Mouse (Mus musculus) testis, adult 2 months (tissue): ENCODE results near the gene Apoa4. TPM values are rescaled to one million over a fixed set of nuclear protein-coding genes. Genes with fewer than 3 reads are reported as not detected.

ENCODE experiments used
- H3K27ac ChIP-seq: fragments of 200-500 bp; 2 replicates; pipeline ENCODE4 v1.5.1; 2012; ENCODE audit warnings: low read depth, low read length; ENCODE audit not compliant: control insufficient read depth, insufficient read depth
- H3K27me3 ChIP-seq: fragments of 200-500 bp; 2 replicates; pipeline ENCODE4 v1.6.1; 2012; ENCODE audit warnings: mild to moderate bottlenecking, low read length, moderate library complexity; ENCODE audit not compliant: control insufficient read depth, insufficient read depth
- H3K36me3 ChIP-seq: fragments of 200-500 bp; 2 replicates; pipeline ENCODE4 v1.6.1; 2012; ENCODE audit warnings: mild to moderate bottlenecking, low read length; ENCODE audit not compliant: control insufficient read depth, insufficient read depth
- H3K4me1 ChIP-seq: fragments of 200-500 bp; 2 replicates; pipeline ENCODE4 v1.6.1; 2012; ENCODE audit warnings: low read length; ENCODE audit not compliant: control insufficient read depth, insufficient read depth
- H3K4me3 ChIP-seq: fragments of 200-500 bp; 2 replicates; pipeline ENCODE4 v1.5.1; 2012; ENCODE audit warnings: low read depth, mild to moderate bottlenecking, low read length, moderate library complexity, mixed read lengths; ENCODE audit not compliant: control insufficient read depth
- CTCF ChIP-seq: fragments of 200-500 bp; IDR thresholded peaks from 2 replicates; pipeline ENCODE4 v1.5.1; 2012; ENCODE audit warnings: low read depth, mild to moderate bottlenecking, inconsistent platforms, low read length, moderate library complexity; ENCODE audit not compliant: control insufficient read depth, insufficient read depth, insufficient replicate concordance
- POLR2A ChIP-seq: fragments of 200-500 bp; IDR thresholded peaks from 2 replicates; pipeline ENCODE4 v1.6.1; 2012; ENCODE audit warnings: low read depth, mild to moderate bottlenecking, inconsistent platforms, low read length, moderate library complexity; ENCODE audit not compliant: control insufficient read depth
- polyA plus RNA-seq: library from polyadenylated mRNA; depleted of rRNA; stranded (reverse); fragments of >200 nt; gene quantifications from 2 replicates; pipeline ENCODE4 v1.2.3, GENCODE M21; 2012

The Apoa4 gene
- polyA plus RNA-seq, 1 experiment = 0.15 TPM

GRCm38 (mm10) chr9:46261131-46261530, 20.6 kb downstream of the Apoa4 start:
- no peaks in the 10 kb centered on the region for H3K27me3 ChIP-seq
- no peaks in the 10 kb centered on the region for H3K4me1 ChIP-seq
- TF ChIP-seq CTCF (no peak), POLR2A (no peak)
- H3K4me3 ChIP-seq = no peak overlapping the region
- H3K36me3 ChIP-seq = no peaks in the 10 kb centered on the region
- no peak overlapping the region for H3K27ac ChIP-seq

- H3K36me3 ChIP-seq = no peaks in the 10 kb centered on the region
- no peak within 1 kb of the TSS for H3K27ac ChIP-seq
- no peak within 1 kb of the TSS for H3K4me3 ChIP-seq
- no peaks in the 10 kb centered on the region for H3K27me3 ChIP-seq
- H3K4me1 ChIP-seq = peaks cover 2% of the 10 kb centered on the region; the same call in 1 of the 2 replicates
- TF ChIP-seq POLR2A (no peak), CTCF (no peak)
Measured at GRCm38 (mm10) chr9:46268343-46268873, 27.9 kb downstream of the Apoa4 start, which contains the start of gene Apoa5. Gene Apoa5 (plus strand): TSS chr9:46268633.

- Histone ChIP-seq H3K27me3 (no peaks in the 10 kb centered on the region), H3K27ac (no peak overlapping the region), H3K4me1 (peaks cover 5% of the 10 kb centered on the region), H3K36me3 (no peaks in the 10 kb centered on the region), H3K4me3 (no peak overlapping the region)
- TF ChIP-seq POLR2A (no peak), CTCF (no peak)
Measured at GRCm38 (mm10) chr9:46269125-46269524, 28.6 kb downstream of the Apoa4 start.

GRCm38 (mm10) chr9:46270782-46271181, 30.3 kb downstream of the Apoa4 start:
- no peak overlapping the region for H3K27ac ChIP-seq
- H3K27me3 ChIP-seq = no peaks in the 10 kb centered on the region
- H3K36me3 ChIP-seq = peaks cover 2% of the 10 kb centered on the region; the same call in 1 of the 2 replicates
- peaks cover 5% of the 10 kb centered on the region for H3K4me1 ChIP-seq
- no peak overlapping the region for H3K4me3 ChIP-seq
- TF ChIP-seq CTCF (no peak), POLR2A (no peak)

GRCm38 (mm10) chr9:46272070-46272469, 31.6 kb downstream of the Apoa4 start:
- H3K36me3 ChIP-seq = peaks cover 4% of the 10 kb centered on the region
- no peak for TF ChIP-seq POLR2A
- no peak for TF ChIP-seq CTCF
- H3K27ac ChIP-seq = no peak overlapping the region
- no peaks in the 10 kb centered on the region for H3K27me3 ChIP-seq
- H3K4me1 ChIP-seq = peaks cover 5% of the 10 kb centered on the region
- H3K4me3 ChIP-seq = no peak overlapping the region

- TF ChIP-seq CTCF (no peak), POLR2A (peak; percentile 43; the same call in 1 of the 2 replicates)
- Histone ChIP-seq H3K36me3 (peaks cover 4% of the 10 kb centered on the region), H3K27ac (peak within 1 kb of the TSS; percentile 19), H3K4me1 (peaks cover 5% of the 10 kb centered on the region), H3K4me3 (peak within 1 kb of the TSS; percentile 95), H3K27me3 (no peaks in the 10 kb centered on the region)
Measured at GRCm38 (mm10) chr9:46272677-46273454, 32.4 kb downstream of the Apoa4 start, which contains the start of gene Zpr1. Gene Zpr1 (plus strand): TSS chr9:46273064.

GRCm38 (mm10) chr9:46274494-46274893, 34.0 kb downstream of the Apoa4 start:
- no peak overlapping the region for H3K4me3 ChIP-seq

More at GRCm38 (mm10) chr9:46274494-46274893, 34.0 kb downstream of the Apoa4 start:
- no peak for TF ChIP-seq CTCF
- TF ChIP-seq POLR2A = no peak
- Histone ChIP-seq H3K4me1 (peaks cover 5% of the 10 kb centered on the region), H3K36me3 (peaks cover 4% of the 10 kb centered on the region), H3K27me3 (no peaks in the 10 kb centered on the region), H3K27ac (no peak overlapping the region)
